Mouse (Mus musculus) heart, embryonic 13.5 days (tissue): ENCODE data around the gene Smpd4. TPM values are rescaled to one million over a fixed set of nuclear protein-coding genes. Genes with fewer than 3 reads are reported as not detected.
A peak's percentile ranks its signal among the peaks of the same experiment; 100 is the strongest.

Source experiments
- ATAC-seq: fragments of 200-750 bp; cut with Nextera tagmentation; 2 replicates; pipeline ENCODE4 v1.8.0; 2017; ENCODE audit warnings: moderate TSS enrichment; ENCODE audit not compliant: insufficient number of reproducible peaks, low FRiP score, low TSS enrichment; ENCODE audit errors: extremely low read depth
- H3K27ac ChIP-seq: fragments of 300-500 bp; sonication (generic); replicated peaks from 2 replicates; pipeline ENCODE4 v1.5.1; 2015; ENCODE audit warnings: moderate library complexity, mild to moderate bottlenecking, inconsistent platforms
- H3K27me3 ChIP-seq: fragments of 300-500 bp; sonication (generic); replicated peaks from 2 replicates; pipeline ENCODE4 v1.6.1; 2015; ENCODE audit warnings: mild to moderate bottlenecking, inconsistent platforms
- H3K36me3 ChIP-seq: fragments of 300-500 bp; sonication (generic); 2 replicates; pipeline ENCODE4 v1.6.1; 2015; ENCODE audit warnings: mild to moderate bottlenecking, inconsistent platforms
- H3K4me1 ChIP-seq: fragments of 300-500 bp; sonication (generic); 2 replicates; pipeline ENCODE4 v1.6.1; 2015; ENCODE audit warnings: inconsistent platforms
- H3K4me2 ChIP-seq: fragments of 300-500 bp; sonication (generic); 2 replicates; pipeline ENCODE4 v1.6.1; 2015; ENCODE audit warnings: inconsistent platforms, mild to moderate bottlenecking, moderate library complexity
- H3K4me3 ChIP-seq: fragments of 300-500 bp; sonication (generic); 2 replicates; pipeline ENCODE4 v1.5.1; 2015; ENCODE audit warnings: moderate library complexity, mild to moderate bottlenecking, inconsistent platforms
- H3K9ac ChIP-seq: fragments of 300-500 bp; sonication (generic); 2 replicates; pipeline ENCODE4 v1.6.1; 2015; ENCODE audit warnings: inconsistent platforms, mild to moderate bottlenecking, moderate library complexity
- H3K9me3 ChIP-seq: fragments of 300-500 bp; sonication (generic); 2 replicates; pipeline ENCODE4 v1.6.1; 2016; ENCODE audit warnings: inconsistent platforms
- WGBS: fragments of 180-500 bp; shearing (Covaris S2); methylation state at CpG from one replicate; pipeline ENCODE4 v1.1.7; 2015; ENCODE audit warnings: mixed read lengths; 5-methylcytosine and 5-hydroxymethylcytosine counted together
- polyA plus RNA-seq: library from polyadenylated mRNA; unstranded; fragments of >200 nt; fragmentation: Nextera tagmentation; extraction: Ambion mirVana; gene quantifications from 2 replicates; pipeline ENCODE4 v1.2.1, GENCODE M21; 2015

The Smpd4 gene
- polyA plus RNA-seq, 1 experiment from 2014 or later: 23.8 TPM

DNA sequence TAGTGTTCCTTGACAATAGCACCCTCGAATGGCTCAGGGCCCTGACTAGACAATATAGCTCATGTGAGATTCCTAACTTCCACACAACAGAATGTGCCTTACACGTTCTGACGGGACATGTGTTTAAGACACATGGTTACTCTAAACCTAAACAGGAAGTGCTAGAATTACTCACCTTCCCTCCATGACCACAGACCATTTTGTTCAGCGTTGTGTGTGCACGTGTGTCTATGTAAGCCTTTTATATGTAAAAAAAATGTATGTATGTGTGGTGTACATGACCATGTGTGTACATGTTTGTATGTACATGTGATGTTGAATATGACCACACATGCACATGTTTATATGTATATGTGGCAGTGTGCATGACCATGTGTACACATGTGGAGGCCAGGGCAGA lies 2.9 kb upstream of the Smpd4 start:
- no peak for ATAC-seq
- H3K9me3 ChIP-seq: no peaks in the 10 kb centered on the region
- H3K27me3 ChIP-seq: no peaks in the 10 kb centered on the region
- peaks cover under 1% of the 10 kb centered on the region for H3K36me3 ChIP-seq
- peaks cover 17% of the 10 kb centered on the region for H3K4me1 ChIP-seq
- H3K9ac ChIP-seq: no peak overlapping the region
- no peak overlapping the region for H3K4me3 ChIP-seq
- 73% methylated on average over 5 of the region's 5 CpGs for WGBS
- no peak overlapping the region for H3K27ac ChIP-seq
- H3K4me2 ChIP-seq: no peak overlapping the region

DNA sequence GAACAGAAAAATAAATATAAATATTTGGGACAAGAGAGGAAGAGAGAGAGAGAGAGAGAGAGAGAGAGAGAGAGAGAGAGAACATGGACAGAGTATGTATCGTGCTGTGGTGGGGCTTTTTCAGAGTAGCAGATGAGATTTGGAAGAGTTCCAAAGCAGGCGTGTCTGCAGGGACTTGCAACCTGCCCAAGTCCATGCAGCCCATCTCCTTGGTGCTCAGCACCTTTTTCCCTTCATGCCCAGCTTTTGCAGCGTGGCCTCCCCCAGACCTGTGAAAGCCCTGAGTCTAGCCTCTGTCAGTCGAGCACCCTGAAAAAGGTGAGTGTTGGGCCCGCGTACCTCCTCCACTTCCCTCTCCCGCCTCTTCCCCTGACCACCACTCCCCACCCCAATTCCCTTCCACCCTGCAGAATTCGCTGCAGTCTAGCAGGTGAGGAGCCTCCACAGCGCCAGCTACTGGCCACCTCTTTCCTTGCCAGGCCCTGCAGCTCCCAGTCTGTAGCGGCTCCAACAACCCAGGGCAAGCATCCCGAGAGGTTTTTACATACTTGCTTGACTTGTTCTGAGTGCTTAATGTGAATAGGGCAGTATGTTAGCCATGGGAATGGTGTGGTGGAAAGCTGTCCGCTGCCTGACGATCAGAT lies 1.1 kb upstream of the Smpd4 start:
- peaks cover 17% of the 10 kb centered on the region for H3K4me1 ChIP-seq
- H3K9ac ChIP-seq: no peak overlapping the region
- peak overlapping the region; percentile 86; the same call in 1 of the 2 replicates for H3K4me2 ChIP-seq
- no peak overlapping the region for H3K27ac ChIP-seq
- H3K27me3 ChIP-seq: no peaks in the 10 kb centered on the region
- ATAC-seq: no peak
- H3K9me3 ChIP-seq: no peaks in the 10 kb centered on the region
- 15% methylated on average over 13 of the region's 13 CpGs for WGBS
- peaks cover 18% of the 10 kb centered on the region for H3K36me3 ChIP-seq
- no peak overlapping the region for H3K4me3 ChIP-seq

DNA sequence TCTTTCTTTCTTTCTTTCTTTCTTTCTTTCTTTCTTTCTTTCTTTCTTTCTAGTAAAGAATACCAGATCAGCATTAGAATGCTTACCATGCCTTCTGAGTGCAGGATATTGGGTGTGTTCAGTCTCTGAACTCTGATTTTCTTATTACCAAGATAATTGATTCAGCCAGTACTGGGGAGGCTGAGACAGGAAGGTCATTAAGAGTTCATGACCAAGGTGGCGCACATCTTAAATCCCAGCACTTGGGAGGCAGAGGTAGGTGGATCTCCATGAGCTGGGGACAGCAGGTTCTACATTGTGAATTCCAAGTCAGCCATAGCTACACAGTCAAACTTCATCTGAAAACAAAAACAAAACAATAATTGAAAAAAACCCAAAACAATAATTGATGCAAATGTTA lies 2.8 kb downstream of the Smpd4 start:
- ATAC-seq: no peak
- Histone ChIP-seq H3K27me3 (no peaks in the 10 kb centered on the region), H3K4me1 (peaks cover 17% of the 10 kb centered on the region), H3K9ac (no peak overlapping the region), H3K27ac (no peak overlapping the region), H3K4me2 (no peak overlapping the region), H3K36me3 (peaks cover 54% of the 10 kb centered on the region), H3K4me3 (no peak overlapping the region), H3K9me3 (no peaks in the 10 kb centered on the region)
- 85% methylated on average over 1 of the region's 1 CpGs for WGBS

DNA sequence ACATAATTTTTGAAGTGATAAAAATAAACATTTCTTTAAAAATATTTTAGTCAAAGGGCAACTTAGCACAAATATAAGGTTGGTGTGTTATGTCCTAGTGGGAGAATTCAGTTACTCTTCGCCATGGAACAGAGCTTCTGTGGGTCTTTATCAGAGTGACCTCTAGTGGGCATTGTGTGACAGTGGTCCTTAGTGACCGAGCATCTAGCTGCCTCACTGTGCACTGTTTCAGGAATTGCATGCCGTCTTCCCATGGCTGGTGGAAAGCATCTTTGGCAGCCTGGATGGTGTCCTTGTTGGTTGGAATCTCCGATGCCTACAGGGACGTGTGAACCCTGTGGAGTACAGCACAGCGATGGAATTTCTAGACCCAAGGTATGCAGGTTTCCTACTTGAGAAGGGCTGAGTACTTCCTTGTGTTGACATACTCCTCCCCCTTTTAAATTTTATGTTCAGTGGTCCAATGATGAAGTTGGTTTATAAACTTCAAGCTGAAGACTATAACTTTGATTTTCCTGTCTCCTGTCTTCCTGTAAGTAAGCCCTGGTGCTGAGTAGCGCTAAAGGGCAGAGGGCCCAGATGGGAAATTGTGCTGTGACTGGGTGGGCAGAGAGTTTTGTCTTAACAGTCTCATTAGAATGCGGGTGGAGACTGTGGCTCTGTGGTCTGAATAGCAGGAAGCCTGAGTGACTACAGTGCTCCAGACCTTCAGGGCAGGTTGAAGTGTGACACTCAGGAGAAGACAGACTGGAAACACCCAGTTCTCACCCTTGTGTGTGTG lies 6.5 kb downstream of the Smpd4 start:
- Histone ChIP-seq H3K36me3 (peaks cover 91% of the 10 kb centered on the region), H3K4me3 (no peak overlapping the region), H3K4me2 (no peak overlapping the region), H3K9ac (no peak overlapping the region), H3K27me3 (no peaks in the 10 kb centered on the region), H3K4me1 (no peaks in the 10 kb centered on the region), H3K9me3 (no peaks in the 10 kb centered on the region), H3K27ac (no peak overlapping the region)
- no peak for ATAC-seq
- WGBS: 68% methylated on average over 8 of the region's 8 CpGs

DNA sequence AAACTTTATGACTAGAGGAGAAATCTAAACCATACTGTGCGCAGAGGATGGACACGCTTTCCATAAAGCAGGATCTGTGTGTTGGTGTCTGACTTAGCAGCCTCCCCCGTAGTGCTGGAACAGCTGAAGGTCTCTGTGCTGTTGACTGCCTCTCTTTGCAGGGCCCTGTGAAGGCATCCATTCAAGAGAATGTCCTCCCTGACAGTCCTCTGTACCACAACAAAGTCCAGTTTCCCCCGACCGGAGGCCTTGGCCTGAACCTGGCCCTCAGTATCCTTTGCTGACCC lies 7.1 kb downstream of the Smpd4 start:
- H3K9ac ChIP-seq: no peak overlapping the region
- H3K27me3 ChIP-seq: no peaks in the 10 kb centered on the region
- no peaks in the 10 kb centered on the region for H3K9me3 ChIP-seq
- no peak overlapping the region for H3K4me3 ChIP-seq
- peaks cover 96% of the 10 kb centered on the region for H3K36me3 ChIP-seq
- no peaks in the 10 kb centered on the region for H3K4me1 ChIP-seq
- no peak for ATAC-seq
- no peak overlapping the region for H3K4me2 ChIP-seq
- 87% methylated on average over 5 of the region's 5 CpGs for WGBS
- no peak overlapping the region for H3K27ac ChIP-seq

DNA sequence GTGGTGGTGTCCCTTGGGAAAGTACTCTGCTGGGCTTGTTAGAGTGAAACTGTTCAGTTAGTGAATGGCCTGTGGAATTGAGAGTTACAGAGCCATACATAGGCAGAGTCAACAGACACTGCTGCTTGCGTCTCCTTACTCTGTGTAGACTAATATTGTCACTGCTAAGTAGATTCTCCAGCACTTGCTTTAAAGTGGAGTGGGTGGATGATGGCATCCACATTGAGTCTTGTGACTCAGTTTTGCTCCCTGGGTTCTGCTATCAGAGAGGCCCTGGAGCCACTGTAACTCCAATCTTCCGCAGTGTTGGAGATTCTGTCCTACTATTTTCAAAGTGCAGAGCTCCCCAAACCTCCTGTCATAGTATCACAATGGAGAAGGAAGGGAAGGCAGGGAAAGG lies 13.4 kb downstream of the Smpd4 start:
- ATAC-seq: no peak
- 88% methylated on average over 2 of the region's 2 CpGs for WGBS
- Histone ChIP-seq H3K27ac (no peak overlapping the region), H3K9me3 (no peaks in the 10 kb centered on the region), H3K4me1 (peaks cover 22% of the 10 kb centered on the region), H3K27me3 (no peaks in the 10 kb centered on the region), H3K4me3 (no peak overlapping the region), H3K4me2 (no peak overlapping the region), H3K9ac (no peak overlapping the region), H3K36me3 (peaks cover 79% of the 10 kb centered on the region)

DNA sequence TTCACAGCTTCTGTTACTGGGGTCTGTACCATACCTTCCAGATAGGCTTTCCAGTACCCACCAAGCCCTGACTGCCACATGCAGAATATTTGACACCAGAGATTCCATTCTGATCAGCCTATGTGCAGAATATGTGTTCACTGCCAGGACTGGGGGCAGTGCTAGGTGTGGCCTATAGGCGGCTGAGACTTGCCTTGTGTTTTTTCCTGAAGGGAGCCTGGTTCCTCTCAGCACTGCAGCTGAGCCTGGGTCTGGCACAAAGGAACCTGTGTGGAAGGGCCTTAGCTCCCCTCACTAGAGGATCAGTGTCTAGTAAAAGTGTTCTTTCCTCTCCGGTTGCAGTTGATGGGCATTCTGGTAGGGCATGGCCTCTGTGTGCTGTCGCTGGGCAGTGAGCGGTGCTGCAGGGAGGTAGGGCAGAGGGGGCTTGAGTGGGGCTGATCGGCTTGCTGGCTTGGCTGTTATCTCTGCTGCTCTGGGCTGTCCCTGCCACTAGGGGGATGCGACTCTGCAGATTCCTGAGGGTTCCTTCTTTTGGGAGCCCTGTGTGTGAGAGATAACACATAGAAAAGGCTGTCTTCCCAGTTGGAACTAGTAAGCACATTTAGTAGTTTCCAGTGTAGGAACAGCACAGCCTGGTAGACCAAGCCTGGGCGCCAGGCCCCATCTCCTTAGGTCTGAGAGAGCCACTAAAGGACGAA lies 14.5 kb downstream of the Smpd4 start:
- no peak overlapping the region for H3K27ac ChIP-seq
- ATAC-seq: no peak
- no peak overlapping the region for H3K9ac ChIP-seq
- H3K4me2 ChIP-seq: no peak overlapping the region
- peaks cover 31% of the 10 kb centered on the region for H3K4me1 ChIP-seq
- no peaks in the 10 kb centered on the region for H3K9me3 ChIP-seq
- H3K4me3 ChIP-seq: no peak overlapping the region
- no peaks in the 10 kb centered on the region for H3K27me3 ChIP-seq
- WGBS: 56% methylated on average over 8 of the region's 8 CpGs
- H3K36me3 ChIP-seq: peaks cover 79% of the 10 kb centered on the region

DNA sequence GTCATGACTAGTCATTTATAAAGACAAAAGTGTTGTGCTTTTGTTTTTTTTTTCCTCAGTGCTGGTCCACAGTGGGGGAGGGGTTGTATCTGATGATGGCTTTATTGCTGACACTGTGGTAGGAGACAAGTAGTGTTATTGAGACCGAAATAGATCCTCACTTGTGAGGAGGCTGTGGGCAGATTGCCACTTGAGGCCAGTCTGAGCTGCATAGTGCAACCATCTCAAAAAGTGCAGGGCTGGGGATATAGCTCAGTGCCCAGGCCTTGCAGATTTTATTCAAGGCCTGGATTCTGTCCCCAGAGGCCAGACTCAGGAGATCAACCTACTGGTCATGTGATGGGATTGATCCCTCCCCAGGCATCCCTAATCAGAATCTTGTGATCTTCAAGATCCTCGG lies 17.8 kb downstream of the Smpd4 start:
- H3K36me3 ChIP-seq: peaks cover 78% of the 10 kb centered on the region
- no peak for ATAC-seq

DNA sequence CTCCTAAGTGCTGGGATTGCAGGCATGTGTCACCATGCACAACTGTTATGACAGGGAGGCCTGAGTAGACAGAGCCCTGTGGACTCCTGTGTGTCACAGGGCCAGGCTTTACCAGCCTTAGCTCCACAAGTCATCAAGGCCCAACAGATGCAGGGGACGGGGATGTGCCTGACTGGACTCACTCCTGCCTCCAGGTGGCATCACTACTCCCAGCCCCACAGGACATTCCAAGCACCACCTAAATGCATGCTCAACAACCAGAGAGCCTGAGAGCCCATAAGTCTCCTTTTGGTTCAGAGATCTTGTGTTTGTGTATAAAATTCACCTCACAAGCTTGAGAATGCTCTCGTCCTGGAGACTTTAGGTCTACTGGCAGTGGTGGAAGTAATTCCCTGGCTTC lies 18.5 kb downstream of the Smpd4 start:
- Histone ChIP-seq H3K4me1 (peaks cover 31% of the 10 kb centered on the region), H3K27ac (no peak overlapping the region), H3K4me3 (no peak overlapping the region), H3K4me2 (no peak overlapping the region), H3K9me3 (no peaks in the 10 kb centered on the region), H3K27me3 (no peaks in the 10 kb centered on the region), H3K9ac (no peak overlapping the region), H3K36me3 (peaks cover 78% of the 10 kb centered on the region)
- no peak for ATAC-seq
- WGBS: 77% methylated on average over 2 of the region's 2 CpGs

More for the DNA sequence above, 17.8 kb downstream of the Smpd4 start:
- Histone ChIP-seq H3K27me3 (no peaks in the 10 kb centered on the region), H3K9me3 (no peaks in the 10 kb centered on the region), H3K4me1 (peaks cover 31% of the 10 kb centered on the region), H3K27ac (0 out of 2 replicates have a peak overlapping the region, but pooled peaks have one; percentile 13), H3K4me2 (no peak overlapping the region), H3K9ac (no peak overlapping the region), H3K4me3 (no peak overlapping the region)
- WGBS: 47% methylated on average over 2 of the region's 2 CpGs

DNA sequence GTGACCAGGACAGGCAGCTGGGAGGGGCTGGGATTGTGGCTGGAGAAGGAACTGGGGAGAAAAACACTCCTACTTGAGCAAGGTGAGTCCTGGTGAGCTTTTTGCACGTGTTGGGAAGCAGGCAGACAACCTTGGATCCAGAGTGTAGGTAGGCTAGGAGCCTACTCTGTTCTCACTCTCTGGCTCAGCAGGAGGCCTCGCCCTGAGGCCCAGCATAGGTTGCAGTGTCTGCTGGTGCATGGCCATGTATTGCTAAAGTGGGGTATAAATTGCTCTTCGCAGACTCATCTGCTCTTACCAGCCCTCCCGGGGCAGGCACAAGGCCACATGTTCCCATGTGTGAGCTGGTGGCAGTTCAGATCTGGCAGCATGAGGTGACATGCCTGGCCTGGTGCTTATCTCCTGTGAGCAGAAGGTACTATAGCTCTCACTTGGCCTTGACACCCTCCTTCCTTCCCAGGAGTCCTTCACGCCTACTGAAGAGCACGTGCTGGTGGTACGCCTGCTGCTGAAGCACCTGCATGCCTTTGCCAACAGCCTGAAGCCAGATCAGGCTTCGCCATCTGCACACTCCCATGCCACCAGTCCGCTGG lies 19.0 kb downstream of the Smpd4 start:
- Histone ChIP-seq H3K4me3 (no peak overlapping the region), H3K4me2 (no peak overlapping the region), H3K27me3 (no peaks in the 10 kb centered on the region), H3K36me3 (peaks cover 78% of the 10 kb centered on the region), H3K9ac (no peak overlapping the region), H3K4me1 (peaks cover 31% of the 10 kb centered on the region), H3K9me3 (no peaks in the 10 kb centered on the region), H3K27ac (no peak overlapping the region; the same call in 1 of the 2 replicates)
- 80% methylated on average over 9 of the region's 9 CpGs for WGBS
- no peak for ATAC-seq

DNA sequence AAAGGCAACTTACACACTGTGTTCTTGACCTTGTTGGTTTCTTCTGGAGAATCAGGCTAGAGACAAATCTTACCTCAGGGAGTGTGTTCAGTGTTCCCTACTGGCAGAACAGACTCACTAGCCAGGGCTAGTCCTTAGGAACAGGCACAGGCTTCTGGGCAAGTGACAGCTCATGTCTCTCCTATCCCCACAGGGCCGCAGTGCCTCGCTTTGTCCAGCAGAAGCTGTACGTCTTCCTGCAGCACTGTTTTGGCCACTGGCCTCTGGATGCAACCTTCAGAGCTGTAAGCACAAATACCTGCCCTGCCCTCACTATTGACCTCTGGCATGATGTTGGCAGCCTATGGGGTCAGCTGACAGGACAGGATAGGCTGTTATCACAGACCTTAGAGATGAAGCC lies 19.9 kb downstream of the Smpd4 start:
- WGBS: 89% methylated on average over 3 of the region's 3 CpGs
- Histone ChIP-seq H3K27me3 (no peaks in the 10 kb centered on the region), H3K4me1 (peaks cover 31% of the 10 kb centered on the region), H3K9me3 (no peaks in the 10 kb centered on the region), H3K4me2 (no peak overlapping the region), H3K9ac (no peak overlapping the region), H3K4me3 (no peak overlapping the region), H3K36me3 (peaks cover 78% of the 10 kb centered on the region), H3K27ac (no peak overlapping the region)
- no peak for ATAC-seq
